Mouse (Mus musculus) stomach, embryonic 14.5 days (tissue): ENCODE results near the gene Haus8. TPM values are rescaled to one million over a fixed set of nuclear protein-coding genes. Genes with fewer than 3 reads are reported as not detected.
"Not testable (repeated sequence)": the region's sequence is repeated elsewhere in the genome, so short reads cannot be mapped to it uniquely, and the experiment has no call there.

Experiments used
- ATAC-seq: fragments of 200-750 bp; cut with Nextera tagmentation; 2 replicates; pipeline ENCODE4 v1.8.0; 2017; ENCODE audit warnings: low read depth, moderate TSS enrichment; ENCODE audit not compliant: insufficient number of reproducible peaks, insufficient read depth, low FRiP score
- H3K27ac ChIP-seq: fragments of 300-500 bp; sonication (generic); 2 replicates; pipeline ENCODE4 v1.5.1; 2014; ENCODE audit warnings: mild to moderate bottlenecking, low read length, moderate library complexity, mixed read lengths
- H3K27me3 ChIP-seq: fragments of 300-500 bp; sonication (generic); 2 replicates; pipeline ENCODE4 v1.6.1; 2014; ENCODE audit warnings: low read length, control low read depth, mixed read lengths; ENCODE audit not compliant: control insufficient read depth, insufficient read depth
- H3K36me3 ChIP-seq: fragments of 300-500 bp; sonication (generic); 2 replicates; pipeline ENCODE4 v1.6.1; 2014; ENCODE audit warnings: mild to moderate bottlenecking, control low read depth, low read length, moderate library complexity, mixed read lengths; ENCODE audit not compliant: control insufficient read depth, insufficient read depth
- H3K4me1 ChIP-seq: fragments of 300-500 bp; sonication (generic); 2 replicates; pipeline ENCODE4 v1.6.1; 2014; ENCODE audit warnings: low read length, control low read depth, mixed read lengths; ENCODE audit not compliant: control insufficient read depth, insufficient read depth
- H3K4me2 ChIP-seq: fragments of 300-500 bp; sonication (generic); replicated peaks from 2 replicates; pipeline ENCODE4 v1.6.1; 2014; ENCODE audit warnings: low read depth, low read length, control low read depth
- H3K4me3 ChIP-seq: fragments of 300-500 bp; sonication (generic); 2 replicates; pipeline ENCODE4 v1.5.1; 2014; ENCODE audit warnings: low read depth, low read length, control low read depth
- H3K9ac ChIP-seq: fragments of 300-500 bp; sonication (generic); replicated peaks from 2 replicates; pipeline ENCODE4 v1.6.1; 2014; ENCODE audit warnings: low read depth, mild to moderate bottlenecking, control low read depth, low read length, moderate library complexity, mixed read lengths
- H3K9me3 ChIP-seq: fragments of 300-500 bp; sonication (generic); 2 replicates; pipeline ENCODE4 v1.6.1; 2016; ENCODE audit warnings: low read depth, low read length, control low read depth; ENCODE audit not compliant: control insufficient read depth
- whole genome bisulfite sequencing: fragments of 180-500 bp; shearing (Covaris S2); extraction: QIAGEN DNeasy Blood & Tissue Kit; methylation state at CpG from one replicate; pipeline ENCODE4 v1.1.7; 2014; 5-methylcytosine and 5-hydroxymethylcytosine counted together
- polyA plus RNA-seq: library from polyadenylated mRNA; unstranded; fragments of >200 nt; fragmentation: Nextera tagmentation; extraction: Ambion mirVana; gene quantifications from 2 replicates; pipeline ENCODE4 v1.2.1, GENCODE M21; 2014

Gene Haus8
- polyA plus RNA-seq, 1 experiment from 2014 or later: 53.7 TPM

DNA sequence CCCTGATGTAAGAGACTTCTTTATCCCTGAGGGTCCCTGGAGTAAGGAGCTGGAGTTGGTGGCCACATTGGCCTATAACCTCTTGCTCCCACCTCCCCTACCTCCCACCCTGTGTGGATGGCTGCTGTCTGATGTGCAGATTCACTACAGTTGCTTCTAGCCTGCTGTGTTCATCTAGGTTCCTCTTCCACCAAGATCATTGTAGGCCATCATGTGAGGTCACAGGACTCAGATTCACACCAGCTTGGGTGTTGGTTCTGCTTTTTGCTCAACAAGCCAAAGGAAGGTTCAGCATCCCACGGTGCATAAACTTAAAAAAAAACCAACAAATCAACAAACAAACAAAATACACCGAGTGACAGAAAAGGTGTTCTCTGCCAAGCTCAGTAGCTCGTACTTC lies 21.2 kb upstream of the Haus8 start:
- H3K9ac ChIP-seq, H3K4me1 ChIP-seq, H3K4me3 ChIP-seq, ATAC-seq, H3K9me3 ChIP-seq, H3K4me2 ChIP-seq, H3K27ac ChIP-seq, H3K27me3 ChIP-seq: not testable (repeated sequence)
- WGBS: 93% methylated on average over 3 of the region's 3 CpGs
- H3K36me3 ChIP-seq: peaks cover 21% of the 10 kb centered on the region

DNA sequence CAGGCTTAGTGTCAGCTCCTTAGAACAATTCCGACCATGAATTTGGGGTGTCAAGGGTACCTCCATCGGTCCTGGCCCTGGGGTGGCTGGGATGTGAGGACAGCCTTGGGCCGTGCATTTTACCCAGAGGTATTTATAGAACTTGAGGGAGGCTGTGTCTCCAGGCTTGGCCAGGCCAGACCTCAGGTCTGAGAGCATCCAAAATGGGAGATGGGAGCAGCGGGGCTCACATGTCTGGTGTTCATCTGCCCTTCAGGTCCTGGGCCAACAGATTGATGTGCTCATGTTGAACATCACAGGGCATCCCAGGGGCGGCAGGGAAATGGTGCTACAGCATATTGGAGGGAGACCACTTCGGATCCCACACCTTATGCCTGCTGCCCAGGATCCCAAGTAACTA lies 18.6 kb upstream of the Haus8 start:
- WGBS: 93% methylated on average over 6 of the region's 6 CpGs
- Histone ChIP-seq H3K27me3 (no peaks in the 10 kb centered on the region), H3K4me1 (no peaks in the 10 kb centered on the region), H3K27ac (no peak overlapping the region), H3K4me3 (no peak overlapping the region), H3K4me2 (no peak overlapping the region), H3K9ac (no peak overlapping the region), H3K9me3 (no peaks in the 10 kb centered on the region), H3K36me3 (peaks cover 18% of the 10 kb centered on the region)
- no peak for ATAC-seq

DNA sequence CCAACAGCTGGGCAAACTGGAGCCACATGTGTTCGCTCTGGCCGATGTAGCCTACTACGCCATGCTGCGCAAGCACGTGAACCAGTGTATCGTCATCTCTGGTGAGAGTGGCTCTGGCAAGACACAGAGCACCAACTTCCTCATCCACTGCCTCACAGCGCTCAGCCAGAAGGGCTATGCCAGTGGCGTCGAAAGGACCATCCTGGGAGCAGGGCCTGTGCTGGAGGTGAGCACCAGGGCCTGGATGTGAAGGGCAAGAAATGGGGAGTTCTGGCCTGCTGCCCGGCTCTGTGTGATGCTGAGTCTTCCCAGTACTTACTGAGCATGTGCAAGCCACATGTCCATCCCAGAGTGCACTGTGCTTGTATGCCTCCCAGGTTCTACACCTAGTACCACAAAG lies 18.2 kb upstream of the Haus8 start:
- Histone ChIP-seq H3K27ac (no peak overlapping the region), H3K4me2 (no peak overlapping the region), H3K27me3 (no peaks in the 10 kb centered on the region), H3K9me3 (no peaks in the 10 kb centered on the region), H3K4me1 (no peaks in the 10 kb centered on the region), H3K36me3 (peaks cover 18% of the 10 kb centered on the region), H3K9ac (no peak overlapping the region), H3K4me3 (no peak overlapping the region)
- no peak for ATAC-seq
- WGBS: 95% methylated on average over 10 of the region's 10 CpGs

DNA sequence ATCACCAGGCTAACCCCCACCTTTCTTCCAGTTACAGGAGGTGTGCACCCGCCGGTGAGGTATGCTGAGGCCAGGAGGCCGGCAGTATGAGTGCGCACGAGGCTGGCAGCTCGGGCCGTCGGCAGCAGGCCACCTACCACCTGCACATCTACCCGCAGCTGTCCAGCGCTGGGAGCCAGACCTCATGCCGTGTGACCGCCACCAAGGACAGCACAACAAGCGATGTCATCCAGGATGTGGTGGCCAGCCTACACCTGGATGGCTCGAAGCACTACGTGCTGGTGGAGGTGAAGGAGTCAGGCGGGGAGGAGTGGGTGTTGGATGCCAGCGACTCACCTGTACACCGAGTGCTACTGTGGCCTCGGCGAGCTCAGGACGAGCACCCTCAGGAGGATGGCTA lies 17.5 kb upstream of the Haus8 start:
- no peak for ATAC-seq
- Histone ChIP-seq H3K4me2 (no peak overlapping the region), H3K36me3 (peaks cover 18% of the 10 kb centered on the region), H3K9me3 (no peaks in the 10 kb centered on the region), H3K4me1 (no peaks in the 10 kb centered on the region), H3K9ac (no peak overlapping the region), H3K27me3 (no peaks in the 10 kb centered on the region), H3K27ac (no peak overlapping the region), H3K4me3 (no peak overlapping the region)
- 96% methylated on average over 21 of the region's 21 CpGs for WGBS

DNA sequence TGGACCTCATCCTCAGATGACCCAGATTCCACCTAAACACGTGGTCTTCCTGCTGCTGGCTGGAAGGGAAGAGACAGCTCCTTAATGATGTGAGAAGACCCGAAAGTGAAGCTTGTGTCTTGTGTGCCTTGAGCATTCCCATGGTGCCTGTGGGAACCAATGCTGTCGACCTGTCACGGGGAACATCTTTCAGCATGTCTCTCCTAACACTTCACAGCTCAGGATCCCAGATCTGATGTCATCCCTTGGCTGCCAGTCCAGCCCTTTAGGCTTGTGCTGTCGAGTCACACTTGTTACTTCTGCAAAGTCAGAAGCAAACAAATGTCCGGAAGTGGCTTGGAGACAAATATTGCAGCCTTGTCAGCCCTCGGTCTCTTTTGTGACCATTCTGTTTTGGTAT lies 16.4 kb upstream of the Haus8 start:
- no peaks in the 10 kb centered on the region for H3K9me3 ChIP-seq
- no peak overlapping the region for H3K4me3 ChIP-seq
- no peak overlapping the region for H3K4me2 ChIP-seq
- peaks cover 13% of the 10 kb centered on the region for H3K36me3 ChIP-seq
- ATAC-seq: no peak
- H3K27ac ChIP-seq: no peak overlapping the region
- H3K27me3 ChIP-seq: no peaks in the 10 kb centered on the region
- no peak overlapping the region for H3K9ac ChIP-seq
- whole genome bisulfite sequencing: 79% methylated on average over 7 of the region's 7 CpGs
- H3K4me1 ChIP-seq: no peaks in the 10 kb centered on the region

DNA sequence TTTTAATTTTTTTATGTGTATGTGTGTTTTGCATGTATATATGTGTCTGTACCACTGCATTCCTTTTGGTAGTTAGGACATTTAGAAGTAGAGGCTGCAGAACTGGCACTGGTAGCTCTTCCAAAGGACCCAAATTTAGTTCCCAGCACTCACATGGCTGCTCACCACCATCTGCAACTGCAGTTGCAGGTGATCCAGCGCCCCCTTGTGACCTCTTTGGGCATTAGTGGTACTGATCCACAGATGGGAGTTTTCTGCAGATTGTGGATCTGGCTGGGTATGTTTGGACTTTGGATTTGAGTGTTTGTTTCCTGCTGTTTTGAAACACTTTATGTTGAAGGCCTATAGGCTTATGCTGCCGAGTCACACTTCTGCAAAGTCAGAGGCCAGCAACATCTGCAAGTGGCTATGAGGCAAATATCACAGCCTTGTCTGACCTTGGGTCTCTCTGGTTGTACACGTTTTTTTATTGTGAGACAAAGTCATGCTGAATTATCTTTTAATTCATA lies 15.8 kb upstream of the Haus8 start:
- 49% methylated on average over 3 of the region's 3 CpGs for WGBS
- H3K27ac ChIP-seq: no peak overlapping the region
- H3K27me3 ChIP-seq: no peaks in the 10 kb centered on the region
- no peak overlapping the region for H3K4me3 ChIP-seq
- H3K4me2 ChIP-seq: no peak overlapping the region
- ATAC-seq: no peak
- no peak overlapping the region for H3K9ac ChIP-seq
- no peaks in the 10 kb centered on the region for H3K9me3 ChIP-seq
- H3K36me3 ChIP-seq: peaks cover 13% of the 10 kb centered on the region
- no peaks in the 10 kb centered on the region for H3K4me1 ChIP-seq

DNA sequence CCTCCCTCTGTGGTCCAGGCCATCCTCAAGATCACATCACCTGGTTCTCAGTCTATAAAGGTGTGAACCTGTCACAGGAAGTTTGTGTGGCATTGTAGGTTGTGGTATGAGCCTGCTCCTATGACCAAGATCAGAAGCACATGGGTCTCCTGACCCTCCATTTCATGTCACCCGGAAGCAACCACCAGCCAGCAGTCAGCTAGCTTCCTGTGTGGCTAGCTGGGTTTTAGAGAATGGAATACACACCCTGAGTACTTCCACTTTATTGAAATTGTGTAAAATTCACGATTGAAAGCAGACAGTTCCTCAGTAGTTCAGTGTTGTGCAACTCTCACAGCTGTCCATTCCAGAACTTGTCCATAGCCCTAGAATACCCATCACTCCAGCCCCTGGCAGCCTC lies 13.5 kb upstream of the Haus8 start:
- not testable (repeated sequence) for H3K9ac ChIP-seq, H3K9me3 ChIP-seq, H3K27me3 ChIP-seq, H3K27ac ChIP-seq, H3K4me3 ChIP-seq, H3K4me1 ChIP-seq, ATAC-seq, H3K4me2 ChIP-seq
- peaks cover 12% of the 10 kb centered on the region for H3K36me3 ChIP-seq
- WGBS: 85% methylated on average over 2 of the region's 2 CpGs

DNA sequence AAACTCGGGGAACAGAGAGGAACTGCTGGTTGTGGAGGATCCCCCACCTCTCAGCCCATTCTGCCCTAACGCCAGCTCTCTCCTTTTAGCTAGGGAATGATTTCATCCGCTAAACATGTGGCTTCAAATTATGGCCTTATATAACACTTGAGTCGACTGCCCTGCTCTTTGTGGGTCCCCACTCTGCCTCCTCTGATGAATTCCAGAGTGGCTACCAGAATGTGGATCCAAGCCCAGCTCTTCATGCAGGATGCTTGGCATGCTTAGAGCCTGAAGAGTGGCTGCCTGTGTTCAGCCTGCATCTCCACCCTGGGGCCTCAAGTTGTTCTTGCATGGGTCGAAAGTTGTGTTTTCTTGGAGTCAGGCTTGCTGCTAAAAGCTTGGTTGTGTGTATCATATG lies 9.9 kb upstream of the Haus8 start:
- H3K27me3 ChIP-seq: no peaks in the 10 kb centered on the region
- H3K9ac ChIP-seq: no peak overlapping the region
- no peak overlapping the region for H3K4me3 ChIP-seq
- 61% methylated on average over 5 of the region's 5 CpGs for WGBS
- H3K36me3 ChIP-seq: no peaks in the 10 kb centered on the region
- H3K4me1 ChIP-seq: no peaks in the 10 kb centered on the region
- no peaks in the 10 kb centered on the region for H3K9me3 ChIP-seq
- H3K27ac ChIP-seq: no peak overlapping the region
- H3K4me2 ChIP-seq: no peak overlapping the region
- no peak for ATAC-seq

DNA sequence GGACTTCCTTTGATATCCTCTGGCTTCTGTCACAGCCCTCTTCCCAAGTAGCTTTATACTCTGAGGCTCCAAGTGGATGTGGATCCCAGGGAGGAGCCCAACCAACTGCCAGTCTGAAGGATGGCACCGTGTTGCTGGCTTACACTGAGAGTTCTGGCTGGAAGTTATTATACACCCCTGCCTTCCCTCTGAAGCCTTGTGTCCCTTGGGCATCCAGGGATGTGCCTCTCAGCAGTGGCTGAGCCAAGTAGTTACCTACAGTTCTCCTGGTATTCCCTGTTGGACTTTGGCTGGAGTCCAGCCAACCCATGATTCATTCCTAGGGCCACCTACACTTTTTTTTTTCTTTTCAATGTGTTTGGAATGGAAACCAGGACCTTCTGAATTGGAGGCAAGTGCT lies 9.0 kb upstream of the Haus8 start:
- not testable (repeated sequence) for H3K9ac ChIP-seq, H3K4me1 ChIP-seq, ATAC-seq, H3K4me3 ChIP-seq, H3K27ac ChIP-seq, H3K4me2 ChIP-seq, H3K36me3 ChIP-seq, H3K27me3 ChIP-seq, H3K9me3 ChIP-seq
- 81% methylated on average over 1 of the region's 1 CpGs for WGBS
